Mouse (Mus musculus): ENCODE measurements around the gene Mtfmt.

DNA sequence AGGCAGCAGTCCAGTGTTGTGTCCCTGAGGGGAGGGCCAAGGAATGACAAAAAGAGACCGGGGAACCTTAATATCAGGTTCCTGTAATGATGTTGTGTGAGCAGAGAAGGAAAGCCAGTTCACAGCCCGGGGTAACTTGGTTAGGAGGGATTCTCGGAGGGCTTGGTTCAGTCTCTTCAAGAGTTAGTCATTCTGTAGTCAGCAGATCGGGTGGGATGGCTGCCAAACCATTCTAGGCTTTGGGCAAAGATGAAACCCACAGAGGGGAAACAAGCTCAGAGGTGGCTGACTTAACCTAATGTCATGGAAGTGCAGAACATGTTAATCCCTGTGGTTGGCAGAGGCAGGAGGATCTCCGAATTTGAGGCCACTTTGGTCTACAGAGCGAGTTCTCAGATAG lies 28.6 kb downstream of the Mtfmt start:
- no peak for TF ChIP-seq TAL1 (IDR thresholded peaks at IDR 0.05; ENCODE audit: low read length)
- no peak for TF ChIP-seq GATA1 (IDR thresholded peaks at IDR 0.05; ENCODE audit: low read length)

Data from erythroblast, embryonic 14.5 days (primary cell).